Mouse (Mus musculus) lung, embryonic 14.5 days (tissue): Measurements from ENCODE around the gene Ltbr. TPM values are rescaled to one million over a fixed set of nuclear protein-coding genes. Genes with fewer than 3 reads are reported as not detected.

Source experiments
- ATAC-seq: fragments of 200-750 bp; cut with Nextera tagmentation; 2 replicates; pipeline ENCODE4 v1.8.0; 2017; ENCODE audit warnings: mild to moderate bottlenecking, moderate TSS enrichment, moderate library complexity; ENCODE audit not compliant: insufficient read depth
- DNase-seq: peaks from one replicate; pipeline ENCODE4 v3.0.0-alpha.2; 2015
- H3K27ac ChIP-seq: fragments of 300-500 bp; sonication (generic); 2 replicates; pipeline ENCODE4 v1.5.1; 2014; ENCODE audit warnings: low read depth, mild to moderate bottlenecking, moderate library complexity
- H3K27me3 ChIP-seq: fragments of 300-500 bp; sonication (generic); 2 replicates; pipeline ENCODE4 v1.6.1; 2014; ENCODE audit warnings: low read length, control low read depth; ENCODE audit not compliant: insufficient read depth
- H3K36me3 ChIP-seq: fragments of 300-500 bp; sonication (generic); 2 replicates; pipeline ENCODE4 v1.6.1; 2014; ENCODE audit warnings: control low read depth; ENCODE audit not compliant: insufficient read depth
- H3K4me1 ChIP-seq: fragments of 300-500 bp; sonication (generic); 2 replicates; pipeline ENCODE4 v1.6.1; 2014; ENCODE audit warnings: antibody characterized with exemption, control low read depth; ENCODE audit not compliant: insufficient read depth
- H3K4me2 ChIP-seq: fragments of 300-500 bp; sonication (generic); 2 replicates; pipeline ENCODE4 v1.6.1; 2014; ENCODE audit warnings: mild to moderate bottlenecking
- H3K4me3 ChIP-seq: fragments of 300-500 bp; sonication (generic); 2 replicates; pipeline ENCODE4 v1.5.1; 2014; ENCODE audit warnings: low read depth, low read length
- H3K9ac ChIP-seq: fragments of 300-500 bp; sonication (generic); 2 replicates; pipeline ENCODE4 v1.6.1; 2014
- H3K9me3 ChIP-seq: fragments of 300-500 bp; sonication (generic); 2 replicates; pipeline ENCODE4 v1.6.1; 2016; ENCODE audit warnings: low read depth, low read length, control low read depth
- CTCF ChIP-seq: IDR thresholded peaks from 2 replicates; pipeline ENCODE4 v1.5.1; 2016; ENCODE audit warnings: antibody characterized with exemption, low read depth
- WGBS: fragments of 180-500 bp; shearing (Covaris S2); extraction: QIAGEN DNeasy Blood & Tissue Kit; methylation state at CpG from one replicate; pipeline ENCODE4 v1.1.7; 2014; 5-methylcytosine and 5-hydroxymethylcytosine counted together
- polyA plus RNA-seq: library from polyadenylated mRNA; unstranded; fragments of >200 nt; fragmentation: Nextera tagmentation; extraction: Ambion mirVana; gene quantifications from 2 replicates; pipeline ENCODE4 v1.2.1, GENCODE M21; 2014

Ltbr gene
- polyA plus RNA-seq, 1 experiment from 2014 or later = 81.7 TPM

DNA sequence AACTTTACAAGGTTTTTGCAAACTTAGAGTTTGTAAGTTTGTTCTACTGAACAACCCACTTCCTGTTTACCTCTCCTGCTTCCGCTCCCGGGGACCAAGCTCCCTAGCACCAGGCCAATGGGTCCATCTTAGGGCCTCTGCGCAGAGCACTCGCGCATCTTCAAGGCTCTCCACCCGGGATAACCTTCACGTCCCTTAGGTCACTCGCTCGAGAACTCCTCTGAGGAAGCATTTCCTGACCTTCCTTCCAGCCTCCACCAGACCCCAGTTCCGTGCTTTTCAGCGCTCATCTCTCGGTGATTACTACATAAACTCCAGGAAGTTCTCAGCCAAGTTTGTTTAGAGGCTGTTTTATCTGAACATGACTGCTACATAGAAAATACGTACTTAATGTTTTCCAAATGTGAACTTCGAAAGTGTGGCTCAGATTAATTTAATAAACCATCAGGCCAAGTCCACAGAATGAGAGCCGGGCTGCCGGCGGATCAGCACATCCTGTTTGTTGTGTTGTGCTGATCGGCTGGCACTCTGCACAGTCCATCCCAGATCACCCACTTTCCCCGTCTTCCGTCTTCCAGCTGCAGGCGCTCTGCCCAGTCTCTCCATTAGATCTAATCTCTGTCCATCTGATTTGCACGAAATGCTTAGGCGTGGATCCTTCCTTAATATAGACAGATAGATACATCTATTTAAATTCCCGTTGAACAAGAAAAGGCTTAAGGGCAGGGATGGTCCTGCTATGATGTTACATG lies 11.3 kb downstream of the Ltbr start:
- Histone ChIP-seq H3K4me1 (peaks cover 11% of the 10 kb centered on the region), H3K4me2 (no peak overlapping the region), H3K36me3 (peaks cover 14% of the 10 kb centered on the region), H3K9me3 (no peaks in the 10 kb centered on the region), H3K27ac (peak overlapping the region; percentile 83), H3K27me3 (no peaks in the 10 kb centered on the region), H3K4me3 (no peak overlapping the region), H3K9ac (no peak overlapping the region)
- DNase-seq (peak; percentile 69), ATAC-seq (no peak; the same call in 1 of the 2 replicates)
- TF ChIP-seq CTCF = no peak
- WGBS = 53% methylated on average over 24 of the region's 24 CpGs

DNA sequence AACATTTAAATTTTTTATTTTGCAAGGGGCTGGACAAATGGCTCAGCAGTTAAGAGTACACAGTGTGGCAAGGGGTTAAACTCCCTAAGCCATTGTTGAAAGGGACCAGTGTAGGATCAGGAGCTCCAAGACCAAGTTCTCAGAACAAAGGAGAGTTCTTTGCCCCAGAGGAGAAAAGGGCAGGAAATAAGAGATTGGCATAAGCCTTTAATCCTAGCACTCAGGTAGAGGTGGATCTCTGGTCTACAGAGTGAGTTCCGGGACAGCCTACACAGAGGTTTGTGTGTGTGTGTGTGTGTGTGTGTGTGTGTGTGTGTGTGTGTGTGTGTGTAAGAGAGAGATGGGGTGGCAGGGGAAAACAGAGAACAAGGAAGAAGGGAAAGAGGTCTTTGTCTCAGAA lies 12.7 kb downstream of the Ltbr start:
- no peaks in the 10 kb centered on the region for H3K27me3 ChIP-seq
- H3K27ac ChIP-seq = no peak overlapping the region
- 63% methylated on average over 1 of the region's 1 CpGs for WGBS
- H3K9me3 ChIP-seq = no peaks in the 10 kb centered on the region
- H3K9ac ChIP-seq = no peak overlapping the region
- no peaks in the 10 kb centered on the region; the same call in 1 of the 2 replicates for H3K36me3 ChIP-seq
- ATAC-seq (no peak), DNase-seq (no peak)
- no peak overlapping the region for H3K4me2 ChIP-seq
- peaks cover 11% of the 10 kb centered on the region for H3K4me1 ChIP-seq
- no peak overlapping the region for H3K4me3 ChIP-seq
- no peak for TF ChIP-seq CTCF

DNA sequence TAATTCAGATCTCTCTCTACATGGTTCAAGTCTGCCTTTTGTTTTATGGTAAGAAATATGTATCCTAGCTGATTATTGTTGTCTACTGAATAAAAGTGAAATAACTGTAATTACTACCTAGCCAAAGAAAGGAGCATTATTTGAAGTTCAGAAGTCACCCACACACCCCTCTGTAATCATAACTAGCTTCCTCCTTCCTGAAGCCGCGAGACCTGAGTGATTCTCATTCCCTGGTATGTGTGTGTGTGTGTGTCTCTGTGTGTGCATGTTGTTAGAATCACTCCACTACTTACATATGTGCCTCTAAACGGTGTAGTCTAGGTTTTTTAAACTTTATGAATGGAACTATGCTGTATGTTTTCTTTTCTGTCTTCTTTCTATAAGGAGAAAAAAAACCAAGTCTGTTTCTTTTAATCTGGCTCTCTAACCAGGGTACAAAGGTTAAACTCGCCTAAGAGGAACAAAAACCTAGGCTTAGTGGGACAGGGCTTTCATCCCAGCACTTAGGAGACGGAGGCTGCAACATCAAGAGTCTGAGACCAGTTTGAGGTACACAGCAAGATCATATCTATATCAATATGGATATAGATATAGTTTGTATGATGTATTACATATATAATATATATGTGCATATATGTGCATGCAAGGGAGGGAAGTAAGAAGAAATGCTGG lies 16.4 kb downstream of the Ltbr start:
- DNase-seq = no peak
- Histone ChIP-seq H3K27ac (no peak overlapping the region), H3K9ac (no peak overlapping the region), H3K27me3 (no peaks in the 10 kb centered on the region), H3K4me2 (no peak overlapping the region), H3K9me3 (no peaks in the 10 kb centered on the region), H3K4me1 (0 out of 2 replicates have a peak, but pooled peaks cover 5% of the 10 kb centered on the region), H3K36me3 (no peaks in the 10 kb centered on the region), H3K4me3 (no peak overlapping the region)
- no peak for ATAC-seq
- TF ChIP-seq CTCF = no peak
- 67% methylated on average over 5 of the region's 5 CpGs for WGBS

DNA sequence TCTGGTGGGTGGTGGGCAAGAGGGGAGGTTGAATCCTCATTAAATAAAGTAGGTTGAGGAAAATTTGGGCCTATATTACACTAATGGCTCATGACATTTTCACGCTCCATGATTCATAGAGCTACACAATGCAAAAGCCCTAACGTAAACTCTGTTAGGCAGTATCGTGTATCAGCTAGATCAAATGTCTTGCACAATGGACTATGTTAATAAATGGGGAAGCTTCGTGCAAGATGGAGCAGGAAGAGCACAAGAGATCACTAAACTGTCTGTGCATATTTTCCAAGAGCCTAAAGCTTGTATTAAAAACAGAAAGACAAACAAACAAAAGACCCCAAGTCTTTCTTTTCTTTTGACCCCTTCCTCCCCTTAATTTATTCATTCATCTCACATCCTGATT lies 19.6 kb downstream of the Ltbr start:
- H3K4me2 ChIP-seq = no peak overlapping the region
- H3K9ac ChIP-seq = no peak overlapping the region
- H3K27me3 ChIP-seq = no peaks in the 10 kb centered on the region
- TF ChIP-seq CTCF = no peak
- 64% methylated on average over 4 of the region's 4 CpGs for WGBS
- H3K9me3 ChIP-seq = no peaks in the 10 kb centered on the region
- no peak overlapping the region for H3K4me3 ChIP-seq
- H3K27ac ChIP-seq = no peak overlapping the region
- DNase-seq (no peak), ATAC-seq (no peak)
- H3K4me1 ChIP-seq = no peaks in the 10 kb centered on the region
- no peaks in the 10 kb centered on the region for H3K36me3 ChIP-seq

DNA sequence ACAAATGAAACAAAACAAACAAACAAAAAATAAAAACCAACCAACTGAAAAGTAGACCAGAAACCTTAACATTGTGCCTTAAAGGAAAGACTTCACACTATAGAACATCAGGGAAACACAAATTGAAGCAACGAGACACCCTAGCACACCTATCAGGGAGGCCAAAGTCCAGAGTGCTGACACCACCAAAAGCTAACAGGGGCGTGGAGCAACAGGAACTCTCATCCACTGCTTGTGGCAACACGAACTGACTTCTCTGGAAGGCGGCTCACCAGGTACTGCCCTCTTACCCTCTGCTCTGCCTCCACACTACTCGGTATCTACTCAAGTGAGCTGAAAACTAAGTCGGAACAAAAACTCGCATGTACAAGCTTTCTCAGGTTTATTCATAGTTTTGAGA lies 21.4 kb downstream of the Ltbr start:
- no peak for TF ChIP-seq CTCF
- Histone ChIP-seq H3K27ac (no peak overlapping the region), H3K27me3 (no peaks in the 10 kb centered on the region), H3K4me1 (no peaks in the 10 kb centered on the region), H3K36me3 (no peaks in the 10 kb centered on the region), H3K4me2 (no peak overlapping the region), H3K9ac (no peak overlapping the region), H3K9me3 (no peaks in the 10 kb centered on the region), H3K4me3 (no peak overlapping the region)
- DNase-seq = no peak
- 82% methylated on average over 7 of the region's 7 CpGs for WGBS
- no peak for ATAC-seq

DNA sequence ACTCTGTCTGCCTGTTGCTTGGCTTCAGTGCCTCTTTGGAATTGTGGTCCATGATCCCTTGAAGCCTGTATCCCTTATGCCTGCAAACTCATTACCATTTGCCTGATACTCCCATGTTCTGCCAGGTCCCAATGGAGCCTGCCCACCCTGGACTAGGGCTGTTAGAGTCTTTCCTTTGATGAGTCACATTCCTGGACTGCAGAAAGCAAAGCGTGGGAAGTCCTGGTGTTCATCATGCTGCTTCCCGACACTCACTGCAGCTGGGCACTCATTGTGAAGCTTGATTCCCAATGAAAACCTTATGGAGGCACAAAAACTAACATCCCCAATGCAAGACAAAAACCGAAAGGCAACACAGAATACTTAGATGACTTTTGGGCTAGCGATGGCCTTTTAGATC lies 22.4 kb downstream of the Ltbr start:
- Histone ChIP-seq H3K27me3 (no peaks in the 10 kb centered on the region), H3K9me3 (no peaks in the 10 kb centered on the region), H3K4me3 (no peak overlapping the region), H3K27ac (no peak overlapping the region), H3K36me3 (no peaks in the 10 kb centered on the region), H3K9ac (no peak overlapping the region), H3K4me2 (no peak overlapping the region), H3K4me1 (no peaks in the 10 kb centered on the region)
- no peak for TF ChIP-seq CTCF
- ATAC-seq = no peak
- 66% methylated on average over 4 of the region's 4 CpGs for WGBS
- DNase-seq = no peak

DNA sequence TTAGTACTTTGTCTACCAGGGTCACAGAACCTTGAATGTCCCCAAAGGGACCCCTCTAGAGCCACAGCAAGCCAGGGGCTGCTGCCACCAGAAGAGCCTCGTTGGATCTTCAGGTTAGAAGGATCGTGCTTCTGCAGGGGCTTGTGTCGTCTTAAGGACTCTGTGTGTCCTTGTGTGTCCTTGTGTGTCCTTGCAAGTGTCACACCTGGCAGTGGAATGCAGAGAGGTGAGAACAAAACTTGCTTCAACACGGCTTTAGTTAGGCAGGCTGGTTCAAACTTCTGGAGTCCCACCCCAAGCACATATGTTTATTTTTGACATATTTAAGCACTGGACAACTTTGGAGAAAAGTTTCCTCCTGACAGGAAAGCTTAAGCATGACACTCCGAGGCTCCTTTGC lies 25.0 kb downstream of the Ltbr start:
- Histone ChIP-seq H3K4me1 (no peaks in the 10 kb centered on the region), H3K9ac (no peak overlapping the region), H3K4me2 (no peak overlapping the region), H3K9me3 (no peaks in the 10 kb centered on the region), H3K36me3 (no peaks in the 10 kb centered on the region), H3K27me3 (no peaks in the 10 kb centered on the region), H3K27ac (no peak overlapping the region), H3K4me3 (no peak overlapping the region)
- ATAC-seq = no peak
- TF ChIP-seq CTCF = no peak
- WGBS = 59% methylated on average over 5 of the region's 5 CpGs
- DNase-seq = no peak
